Mouse (Mus musculus): Measurements from ENCODE around the gene Mrps21. TPM values are rescaled to one million over a fixed set of nuclear protein-coding genes. Genes with fewer than 3 reads are reported as not detected.
"Not testable (repeated sequence)": the region's sequence is repeated elsewhere in the genome, so short reads cannot be mapped to it uniquely, and the experiment has no call there.

Gene Mrps21
- 98.0 and 112 TPM in 2 replicates for polyA plus RNA-seq (2012; rRNA removed)

DNA sequence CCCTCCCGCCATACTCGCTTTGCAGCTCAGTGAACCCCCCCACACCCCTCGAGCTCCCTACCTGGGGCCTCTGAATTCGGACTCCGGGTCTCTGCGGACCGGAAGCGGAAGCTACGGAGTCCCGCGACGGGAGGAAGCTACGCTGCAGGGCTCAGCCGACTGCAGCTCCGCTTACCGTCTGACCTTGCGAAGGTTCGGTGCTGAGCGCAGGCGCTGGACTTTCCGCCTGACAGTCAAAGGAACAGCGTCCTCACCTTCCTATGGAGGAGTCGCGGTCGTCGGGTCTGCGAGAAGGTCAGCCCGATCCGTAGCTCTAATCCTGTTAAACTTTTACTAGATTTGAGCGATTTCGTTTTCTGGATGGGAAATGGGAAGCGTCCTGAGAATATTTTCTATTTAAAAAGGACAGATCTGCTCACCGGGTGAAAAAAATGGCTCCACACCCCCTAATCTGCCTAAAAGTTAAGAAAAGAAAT lies at the start of gene Mrps21:
Mrps21 (minus strand) TSS at position 128 of the 476 bp plus-strand sequence.
- under 1% methylated on average over 33 of the region's 33 CpGs for WGBS
- DNase-seq (ENCODE audit: low read depth, low spot score): no peak

DNA sequence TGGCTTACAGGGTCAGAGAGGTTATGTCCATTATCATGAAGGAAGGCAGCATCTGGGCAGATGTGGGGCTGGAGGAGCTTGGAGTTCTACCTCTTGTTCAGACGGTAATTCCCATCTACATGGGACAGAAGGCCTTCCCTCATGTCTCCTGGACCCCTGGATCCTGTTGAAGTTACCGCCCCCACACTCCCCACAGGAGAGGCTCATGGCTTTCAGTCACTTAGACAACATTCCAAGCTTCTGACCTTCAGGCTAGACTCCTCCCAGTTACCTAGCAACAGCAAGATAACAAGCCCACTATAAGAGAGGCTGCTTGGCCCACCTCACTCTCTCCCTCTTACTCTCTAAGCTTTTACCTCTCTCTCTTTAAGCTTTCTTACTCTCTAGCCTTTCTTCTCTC lies 49.2 kb upstream of the Mrps21 start:
- 73% methylated on average over 2 of the region's 2 CpGs for WGBS
- not testable (repeated sequence) for DNase-seq (ENCODE audit: low read depth, low spot score)

DNA sequence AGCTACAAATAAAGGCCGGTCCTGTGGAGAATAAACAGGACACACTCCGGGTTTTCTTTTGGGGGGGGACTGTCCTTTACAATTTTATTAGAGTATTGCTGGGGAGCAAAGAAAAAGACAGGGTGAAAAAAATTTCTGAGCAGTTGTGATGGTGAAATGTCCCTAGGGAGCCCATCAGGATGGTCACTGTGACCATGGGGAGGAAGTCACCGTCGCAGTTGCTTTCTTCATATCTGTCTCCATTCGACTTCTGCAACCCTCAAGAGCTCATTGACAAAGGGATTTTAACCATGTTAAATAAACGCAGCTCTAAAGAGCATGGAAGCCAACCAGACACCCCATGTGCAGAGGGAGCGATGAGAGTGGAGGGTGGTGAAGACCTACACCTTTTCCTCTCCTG lies 45.4 kb upstream of the Mrps21 start:
- DNase-seq (ENCODE audit: low read depth, low spot score): no peak
- WGBS: 65% methylated on average over 7 of the region's 7 CpGs

GRCm38 (mm10) chr3:95914706-95915105 lies 43.4 kb upstream of the Mrps21 start:
- WGBS: 90% methylated on average over 4 of the region's 4 CpGs
- no peak for DNase-seq (ENCODE audit: low read depth, low spot score)

- DNase-seq (ENCODE audit: low read depth, low spot score): no peak
- 56% methylated on average over 4 of the region's 4 CpGs for WGBS
Measured at GRCm38 (mm10) chr3:95907613-95908012, 36.3 kb upstream of the Mrps21 start.

DNA sequence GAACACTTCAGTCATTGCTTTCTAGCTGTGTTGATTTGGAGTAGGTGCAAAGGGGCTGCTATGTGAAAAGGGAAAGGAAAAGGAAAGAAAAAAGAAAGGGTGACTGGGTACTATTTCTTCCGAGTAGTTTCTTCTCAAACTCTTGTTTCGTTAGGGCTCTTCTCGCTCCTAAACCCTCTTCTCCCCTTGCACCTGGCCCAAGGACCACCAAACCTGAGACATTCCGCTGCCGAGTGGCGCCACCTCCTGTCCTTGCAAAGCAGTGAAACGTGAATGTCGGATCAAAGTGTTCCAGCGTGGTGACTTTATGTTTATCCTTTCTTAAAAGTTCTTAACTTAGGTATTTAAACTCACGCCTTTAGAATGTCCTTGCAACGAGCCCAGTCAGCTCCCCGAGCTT lies 35.5 kb upstream of the Mrps21 start:
- no peak for DNase-seq (ENCODE audit: low read depth, low spot score)
- under 1% methylated on average over 12 of the region's 12 CpGs for WGBS

DNA sequence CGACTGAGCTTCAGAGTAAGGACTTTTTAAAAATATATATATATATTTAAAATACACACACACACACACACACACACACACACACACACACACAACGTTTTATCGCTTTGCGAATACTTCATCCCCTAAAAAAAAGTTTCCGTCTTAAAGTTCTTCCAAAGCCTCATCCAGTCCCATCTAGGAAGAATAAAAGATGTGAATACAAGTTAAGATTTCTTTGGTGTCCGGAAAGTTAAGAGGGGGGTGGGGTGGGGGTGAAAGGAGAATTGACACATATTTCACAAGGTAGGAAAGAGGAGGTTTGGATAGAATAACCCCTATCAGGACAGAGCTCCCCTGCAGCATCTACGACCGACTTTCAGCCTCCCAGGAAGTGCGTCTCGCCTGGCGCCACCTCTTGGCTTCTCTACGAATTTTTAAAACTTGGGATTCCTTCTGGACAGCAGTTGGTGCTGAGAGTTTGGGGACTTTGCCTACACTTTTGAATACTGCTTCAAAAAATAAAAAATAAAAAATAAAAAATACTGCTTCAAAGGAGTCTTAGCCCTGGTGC lies 34.7 kb upstream of the Mrps21 start:
- WGBS: 2% methylated on average over 12 of the region's 12 CpGs
- no peak for DNase-seq (ENCODE audit: low read depth, low spot score)

- DNase-seq (ENCODE audit: low read depth, low spot score): no peak
Measured at GRCm38 (mm10) chr3:95905146-95905939, 34.0 kb upstream of the Mrps21 start.

DNA sequence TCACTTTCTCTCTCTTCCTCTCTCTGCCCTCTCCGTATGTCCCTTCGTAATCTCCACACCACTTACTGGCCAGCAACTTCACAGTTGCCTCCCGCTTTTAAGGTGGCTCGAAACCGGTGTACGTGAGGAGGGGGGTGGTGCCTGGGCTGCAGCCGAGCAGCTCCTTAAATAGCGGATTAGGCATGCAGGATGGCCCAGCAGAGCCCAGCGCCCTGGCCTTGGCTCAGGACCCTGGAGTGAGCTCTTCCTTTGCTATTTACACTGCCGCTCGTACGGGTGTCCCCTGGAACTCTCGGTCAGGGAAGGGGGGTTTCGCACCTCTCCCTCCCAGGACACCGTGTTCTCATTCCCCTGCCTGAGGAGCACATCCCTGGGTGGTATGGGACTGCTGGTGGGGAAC lies 33.2 kb upstream of the Mrps21 start, which contains the start of gene Car14:
Car14 (minus strand) TSS at position 124 of the 400 bp plus-strand sequence.
- 6% methylated on average over 15 of the region's 15 CpGs for WGBS
- DNase-seq (ENCODE audit: low read depth, low spot score): no peak

More at GRCm38 (mm10) chr3:95905146-95905939, 34.0 kb upstream of the Mrps21 start:
- WGBS: 3% methylated on average over 18 of the region's 18 CpGs

GRCm38 (mm10) chr3:95903753-95904502 lies 32.6 kb upstream of the Mrps21 start:
- WGBS: 20% methylated on average over 15 of the region's 15 CpGs

GRCm38 (mm10) chr3:95902643-95903042 lies 31.3 kb upstream of the Mrps21 start:
- WGBS: 55% methylated on average over 6 of the region's 6 CpGs
- DNase-seq (ENCODE audit: low read depth, low spot score): no peak

More at GRCm38 (mm10) chr3:95903753-95904502, 32.6 kb upstream of the Mrps21 start:
- no peak for DNase-seq (ENCODE audit: low read depth, low spot score)

DNA sequence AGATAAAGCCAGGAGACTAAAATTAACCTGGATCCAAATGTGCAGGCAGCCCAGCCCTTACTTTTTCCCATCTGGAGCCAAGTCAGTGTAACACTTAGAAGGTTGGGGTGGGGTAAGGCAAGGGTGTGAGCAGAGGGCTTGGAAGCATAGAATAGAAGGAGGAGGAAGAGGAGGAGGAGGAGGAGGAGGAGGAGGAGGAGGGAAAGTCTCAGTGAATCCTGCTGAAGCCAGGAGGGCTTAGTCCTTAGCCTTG lies 31.0 kb upstream of the Mrps21 start:
- no peak for DNase-seq (ENCODE audit: low read depth, low spot score)

- DNase-seq (ENCODE audit: low read depth, low spot score): no peak
- WGBS: 68% methylated on average over 9 of the region's 9 CpGs
Measured at GRCm38 (mm10) chr3:95901616-95902372, 30.5 kb upstream of the Mrps21 start.

DNA sequence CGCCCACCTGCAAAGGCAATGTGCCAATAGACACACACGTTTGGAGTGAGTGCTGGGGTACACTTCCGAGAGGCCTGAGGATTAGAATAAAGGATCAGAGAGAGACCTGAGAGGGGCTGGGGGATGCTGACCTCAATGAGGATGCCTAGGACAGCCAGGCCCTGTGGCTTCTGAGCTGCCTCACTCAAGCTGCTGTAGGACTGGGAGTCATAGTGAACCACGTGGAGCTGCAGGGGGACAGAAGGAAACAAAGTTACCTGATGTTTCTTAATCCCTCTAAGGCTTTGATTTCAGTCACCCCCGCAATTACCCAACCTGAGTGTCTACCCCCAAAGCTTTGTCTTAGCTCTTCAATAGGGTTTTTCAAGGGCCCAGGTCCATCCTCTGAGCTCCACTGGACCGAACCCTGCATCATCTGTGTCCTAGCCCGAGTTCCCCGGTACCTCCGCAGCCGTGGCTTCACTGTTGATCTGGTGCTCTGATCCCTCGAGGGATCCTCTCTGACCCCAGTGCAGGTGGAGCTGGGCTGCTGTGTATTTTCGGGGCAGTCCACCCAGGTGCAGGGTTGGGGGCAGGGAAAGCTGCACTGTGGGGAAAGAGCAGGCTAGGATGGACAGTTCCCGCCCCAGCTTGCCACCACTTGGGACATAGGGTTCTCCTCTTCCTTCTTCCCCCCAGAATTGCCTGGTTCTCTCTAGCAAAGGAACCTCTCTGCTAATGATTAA lies 28.6 kb upstream of the Mrps21 start:
- WGBS: 54% methylated on average over 13 of the region's 13 CpGs
- DNase-seq (ENCODE audit: low read depth, low spot score): no peak

GRCm38 (mm10) chr3:95895501-95895900 lies 24.2 kb upstream of the Mrps21 start:
- whole genome bisulfite sequencing: 88% methylated on average over 7 of the region's 7 CpGs
- DNase-seq (ENCODE audit: low read depth, low spot score): not testable (repeated sequence)

DNA sequence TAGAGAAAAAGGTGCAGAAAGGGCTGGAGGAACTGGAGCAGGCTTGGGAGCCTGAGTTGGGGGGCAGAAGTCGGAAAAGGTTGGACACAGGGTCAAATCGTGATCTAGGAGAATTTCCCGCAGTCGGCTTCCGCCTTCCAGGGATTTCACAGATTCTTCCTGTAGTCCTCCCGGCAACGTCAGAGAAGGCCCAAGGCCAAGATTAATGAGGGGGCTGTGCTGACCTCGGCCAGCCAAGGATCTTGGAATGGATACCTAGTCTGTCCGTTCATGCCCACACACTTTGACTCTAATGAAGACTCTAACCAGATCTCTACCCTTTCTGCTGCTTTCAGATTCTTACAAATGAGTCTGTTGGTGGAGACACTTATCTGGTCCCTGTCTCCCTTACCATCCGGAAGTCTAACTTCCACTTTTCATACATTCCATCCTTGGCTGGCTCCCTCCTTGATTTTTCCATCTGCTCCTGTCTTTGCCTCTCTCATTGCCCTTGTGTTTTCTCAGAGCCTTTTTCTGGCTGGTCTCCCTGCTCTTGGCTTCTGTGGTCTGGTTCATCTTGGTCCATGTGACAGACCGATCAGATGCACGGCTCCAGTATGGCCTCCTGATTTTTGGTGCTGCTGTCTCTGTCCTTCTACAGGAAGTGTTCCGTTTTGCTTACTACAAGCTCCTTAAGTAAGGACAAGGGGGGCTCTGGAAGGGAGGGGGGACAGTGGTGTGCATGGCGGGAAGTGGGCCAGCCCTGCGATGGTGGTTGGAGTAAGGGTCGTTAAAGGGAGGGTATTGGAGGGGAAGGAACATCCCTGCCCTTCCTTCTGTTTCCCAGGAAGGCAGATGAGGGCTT lies 23.2 kb upstream of the Mrps21 start:
- DNase-seq (ENCODE audit: low read depth, low spot score): no peak

GRCm38 (mm10) chr3:95893606-95894316 lies 22.4 kb upstream of the Mrps21 start, which contains the start of gene Aph1a:
Gene Aph1a (plus strand): TSS chr3:95893969.
- peak; percentile 94 for DNase-seq (ENCODE audit: low read depth, low spot score)
- under 1% methylated on average over 32 of the region's 43 CpGs for WGBS

More for the DNA sequence above, 23.2 kb upstream of the Mrps21 start:
- 5% methylated on average over 16 of the region's 16 CpGs for WGBS

- WGBS: 15% methylated on average over 7 of the region's 7 CpGs
- DNase-seq (ENCODE audit: low read depth, low spot score): no peak
Measured at GRCm38 (mm10) chr3:95893126-95893525, 21.8 kb upstream of the Mrps21 start.

Measured in large intestine, adult 2 months (tissue).